Mouse (Mus musculus) kidney, adult 2 months (tissue): ENCODE data around the gene Pilra.

Experiments
- CTCF ChIP-seq: fragments of 200-500 bp; conservative IDR thresholded peaks from 2 replicates; pipeline ENCODE4 v1.5.1; 2011; ENCODE audit warnings: low read depth, mild to moderate bottlenecking, control low read depth, low read length, moderate library complexity, mixed read lengths; ENCODE audit not compliant: insufficient read depth, insufficient read length
- POLR2A ChIP-seq: fragments of 200-500 bp; IDR thresholded peaks from one replicate; pipeline ENCODE4 v1.6.1; 2011; ENCODE audit warnings: low read depth, low read length, control low read depth

- no peak for TF ChIP-seq POLR2A
- TF ChIP-seq CTCF = no peak
Observed at GRCm38 (mm10) chr5:137822126-137822525, 14.0 kb downstream of the Pilra start.
